Mouse (Mus musculus) neural tube, embryonic 14.5 days (tissue): ENCODE results near the gene Plcg1. TPM values are rescaled to one million over a fixed set of nuclear protein-coding genes. Genes with fewer than 3 reads are reported as not detected.

Experiments
- ATAC-seq: fragments of 200-750 bp; cut with Nextera tagmentation; 2 replicates; pipeline ENCODE4 v1.8.0; 2017; ENCODE audit warnings: low read depth, mild to moderate bottlenecking, moderate TSS enrichment, moderate library complexity
- H3K27ac ChIP-seq: fragments of 300-500 bp; sonication (generic); 2 replicates; pipeline ENCODE4 v1.5.1; 2014; ENCODE audit warnings: low read depth, mild to moderate bottlenecking, control low read depth, low read length, moderate library complexity, mixed read lengths
- H3K27me3 ChIP-seq: fragments of 300-500 bp; sonication (generic); 2 replicates; pipeline ENCODE4 v1.6.1; 2014; ENCODE audit warnings: low read length; ENCODE audit not compliant: control insufficient read depth, insufficient read depth
- H3K36me3 ChIP-seq: fragments of 300-500 bp; sonication (generic); 2 replicates; pipeline ENCODE4 v1.6.1; 2014; ENCODE audit warnings: low read length, mixed read lengths; ENCODE audit not compliant: control insufficient read depth, insufficient read depth
- H3K4me1 ChIP-seq: fragments of 300-500 bp; sonication (generic); 2 replicates; pipeline ENCODE4 v1.6.1; 2014; ENCODE audit warnings: low read length; ENCODE audit not compliant: control insufficient read depth, insufficient read depth
- H3K4me2 ChIP-seq: fragments of 300-500 bp; sonication (generic); 2 replicates; pipeline ENCODE4 v1.6.1; 2014; ENCODE audit warnings: mild to moderate bottlenecking, low read depth, low read length, control low read depth
- H3K4me3 ChIP-seq: fragments of 300-500 bp; sonication (generic); 2 replicates; pipeline ENCODE4 v1.5.1; 2014; ENCODE audit warnings: low read depth, low read length, control low read depth, mixed read lengths
- H3K9ac ChIP-seq: fragments of 300-500 bp; sonication (generic); replicated peaks from 2 replicates; pipeline ENCODE4 v1.6.1; 2014; ENCODE audit warnings: low read depth, mild to moderate bottlenecking, control low read depth, low read length, mixed read lengths
- H3K9me3 ChIP-seq: fragments of 300-500 bp; sonication (generic); 2 replicates; pipeline ENCODE4 v1.6.1; 2016; ENCODE audit warnings: low read length; ENCODE audit not compliant: control insufficient read depth
- WGBS: fragments of 180-500 bp; shearing (Covaris S2); extraction: QIAGEN DNeasy Blood & Tissue Kit; methylation state at CpG from one replicate; pipeline ENCODE4 v1.1.7; 2014; 5-methylcytosine and 5-hydroxymethylcytosine counted together
- polyA plus RNA-seq: library from polyadenylated mRNA; unstranded; fragments of >200 nt; fragmentation: Nextera tagmentation; extraction: Ambion mirVana; gene quantifications from 2 replicates; pipeline ENCODE4 v1.2.1, GENCODE M21; 2014

The Plcg1 gene
- polyA plus RNA-seq, 1 experiment from 2014 or later, result 50.6 TPM

- no peak for ATAC-seq
- no peaks in the 10 kb centered on the region for H3K27me3 ChIP-seq
- 85% methylated on average over 2 of the region's 2 CpGs for WGBS
- no peak overlapping the region for H3K4me3 ChIP-seq
- H3K4me1 ChIP-seq, result no peaks in the 10 kb centered on the region
- H3K9ac ChIP-seq, result no peak overlapping the region
- no peaks in the 10 kb centered on the region for H3K36me3 ChIP-seq
- no peak overlapping the region for H3K4me2 ChIP-seq
- H3K9me3 ChIP-seq, result no peaks in the 10 kb centered on the region
- no peak overlapping the region for H3K27ac ChIP-seq
Measured at GRCm38 (mm10) chr2:160796973-160797372, 65.9 kb downstream of the Plcg1 start.

DNA sequence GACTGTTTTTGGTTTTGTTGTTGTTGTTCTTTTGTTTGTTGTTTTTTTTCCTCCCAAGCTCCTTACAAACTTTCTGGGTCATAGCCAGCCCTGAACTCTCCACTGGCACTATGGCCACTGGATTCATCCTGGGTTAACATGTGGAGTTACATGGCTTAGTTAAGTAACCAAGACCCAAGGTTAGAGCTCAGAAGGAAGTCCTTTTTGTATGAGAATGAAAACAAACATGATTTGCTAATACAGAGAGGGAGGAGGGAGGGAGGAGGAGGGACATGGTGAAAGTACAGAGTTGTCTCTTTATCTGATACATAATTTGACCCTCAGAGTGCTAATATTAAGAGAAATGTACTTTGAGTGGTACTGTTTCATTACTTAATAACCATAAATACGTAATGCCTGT is 67.1 kb downstream of the Plcg1 start:
- WGBS, result 87% methylated on average over 1 of the region's 1 CpGs
- H3K4me2 ChIP-seq, result no peak overlapping the region
- no peaks in the 10 kb centered on the region for H3K36me3 ChIP-seq
- no peaks in the 10 kb centered on the region for H3K27me3 ChIP-seq
- H3K9ac ChIP-seq, result no peak overlapping the region
- no peaks in the 10 kb centered on the region for H3K9me3 ChIP-seq
- no peak overlapping the region for H3K4me3 ChIP-seq
- H3K27ac ChIP-seq, result no peak overlapping the region
- ATAC-seq, result no peak
- no peaks in the 10 kb centered on the region for H3K4me1 ChIP-seq

- Histone ChIP-seq H3K9me3 (no peaks in the 10 kb centered on the region), H3K27me3 (no peaks in the 10 kb centered on the region), H3K9ac (no peak overlapping the region), H3K36me3 (no peaks in the 10 kb centered on the region), H3K4me3 (no peak overlapping the region), H3K27ac (no peak overlapping the region), H3K4me2 (no peak overlapping the region), H3K4me1 (0 out of 2 replicates have a peak, but pooled peaks cover 3% of the 10 kb centered on the region)
- 89% methylated on average over 1 of the region's 1 CpGs for WGBS
- ATAC-seq, result no peak
Measured at GRCm38 (mm10) chr2:160800967-160801366, 69.9 kb downstream of the Plcg1 start.

- H3K27me3 ChIP-seq, result no peaks in the 10 kb centered on the region
- H3K9ac ChIP-seq, result no peak overlapping the region
- H3K9me3 ChIP-seq, result no peaks in the 10 kb centered on the region
- ATAC-seq, result no peak
- no peak overlapping the region for H3K4me3 ChIP-seq
- H3K36me3 ChIP-seq, result no peaks in the 10 kb centered on the region
- WGBS, result 64% methylated on average over 3 of the region's 3 CpGs
- H3K27ac ChIP-seq, result no peak overlapping the region
- no peak overlapping the region for H3K4me2 ChIP-seq
- 0 out of 2 replicates have a peak, but pooled peaks cover 3% of the 10 kb centered on the region for H3K4me1 ChIP-seq
Measured at GRCm38 (mm10) chr2:160802326-160802725, 71.2 kb downstream of the Plcg1 start.

- H3K36me3 ChIP-seq, result no peaks in the 10 kb centered on the region
- H3K27ac ChIP-seq, result no peak overlapping the region
- H3K9ac ChIP-seq, result no peak overlapping the region
- ATAC-seq, result no peak
- 0 out of 2 replicates have a peak, but pooled peaks cover 3% of the 10 kb centered on the region for H3K4me1 ChIP-seq
- no peak overlapping the region for H3K4me3 ChIP-seq
- H3K4me2 ChIP-seq, result no peak overlapping the region
- H3K27me3 ChIP-seq, result no peaks in the 10 kb centered on the region
- WGBS, result 13% methylated on average over 4 of the region's 4 CpGs
- no peaks in the 10 kb centered on the region for H3K9me3 ChIP-seq
Measured at GRCm38 (mm10) chr2:160804794-160805527, 73.9 kb downstream of the Plcg1 start.

DNA sequence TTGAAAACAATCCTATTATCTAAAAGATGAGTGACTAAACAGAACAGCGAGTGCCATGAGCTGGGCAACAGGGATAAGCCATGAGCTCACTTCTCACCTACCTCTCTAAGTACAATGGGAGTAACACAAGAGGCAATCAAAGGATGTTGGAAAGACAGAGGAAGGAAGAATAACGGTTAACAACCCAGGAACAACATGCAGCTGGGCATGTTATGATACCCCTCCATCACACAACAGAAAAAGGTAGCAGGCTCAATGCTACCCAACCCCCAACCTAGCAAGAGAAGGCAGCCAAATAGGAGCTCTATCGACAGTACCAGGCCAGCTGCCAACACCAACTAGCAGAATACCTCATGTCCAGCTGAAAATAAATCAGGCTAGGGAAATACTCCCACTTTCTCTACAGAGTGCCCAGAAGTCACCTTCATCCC is 75.0 kb downstream of the Plcg1 start:
- WGBS, result 10% methylated on average over 3 of the region's 3 CpGs
- H3K9me3 ChIP-seq, result no peaks in the 10 kb centered on the region
- H3K4me3 ChIP-seq, result no peak overlapping the region
- ATAC-seq, result no peak; the same call in 1 of the 2 replicates
- H3K4me2 ChIP-seq, result no peak overlapping the region
- no peaks in the 10 kb centered on the region for H3K27me3 ChIP-seq
- H3K4me1 ChIP-seq, result 0 out of 2 replicates have a peak, but pooled peaks cover 3% of the 10 kb centered on the region
- H3K36me3 ChIP-seq, result no peaks in the 10 kb centered on the region
- H3K9ac ChIP-seq, result no peak overlapping the region
- H3K27ac ChIP-seq, result no peak overlapping the region

DNA sequence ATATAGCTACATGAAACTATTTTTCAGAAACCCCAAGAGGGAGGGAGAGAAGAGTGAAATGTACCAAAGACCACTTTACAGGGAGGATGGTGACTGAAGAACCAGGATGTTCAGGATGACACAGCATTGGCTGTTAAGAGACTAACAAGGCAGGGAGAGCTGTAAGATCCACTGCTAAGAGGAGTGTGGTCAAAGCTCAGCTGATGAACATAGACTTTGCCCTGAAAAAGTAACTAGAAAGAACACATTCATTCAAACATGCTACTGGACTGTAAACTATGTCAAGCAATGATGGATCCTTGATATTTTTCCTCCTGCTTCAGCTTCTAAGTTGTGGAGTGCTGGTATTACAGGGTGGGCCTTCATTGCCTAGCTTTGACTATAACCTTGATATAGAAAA is 79.3 kb downstream of the Plcg1 start:
- H3K9ac ChIP-seq, result no peak overlapping the region
- no peak for ATAC-seq
- H3K9me3 ChIP-seq, result no peaks in the 10 kb centered on the region
- no peaks in the 10 kb centered on the region for H3K4me1 ChIP-seq
- no peak overlapping the region for H3K27ac ChIP-seq
- H3K4me3 ChIP-seq, result no peak overlapping the region
- no peaks in the 10 kb centered on the region for H3K27me3 ChIP-seq
- H3K36me3 ChIP-seq, result no peaks in the 10 kb centered on the region
- no peak overlapping the region for H3K4me2 ChIP-seq

- Histone ChIP-seq H3K4me3 (no peak overlapping the region), H3K27me3 (no peaks in the 10 kb centered on the region), H3K9ac (no peak overlapping the region), H3K27ac (no peak overlapping the region), H3K9me3 (no peaks in the 10 kb centered on the region), H3K36me3 (no peaks in the 10 kb centered on the region), H3K4me2 (no peak overlapping the region), H3K4me1 (no peaks in the 10 kb centered on the region)
- ATAC-seq, result no peak
- WGBS, result 90% methylated on average over 1 of the region's 1 CpGs
Measured at GRCm38 (mm10) chr2:160810802-160811201, 79.7 kb downstream of the Plcg1 start.
